Comparison of ENCODE assay signal across 8 mouse cellular contexts in the genomic region with DNA sequence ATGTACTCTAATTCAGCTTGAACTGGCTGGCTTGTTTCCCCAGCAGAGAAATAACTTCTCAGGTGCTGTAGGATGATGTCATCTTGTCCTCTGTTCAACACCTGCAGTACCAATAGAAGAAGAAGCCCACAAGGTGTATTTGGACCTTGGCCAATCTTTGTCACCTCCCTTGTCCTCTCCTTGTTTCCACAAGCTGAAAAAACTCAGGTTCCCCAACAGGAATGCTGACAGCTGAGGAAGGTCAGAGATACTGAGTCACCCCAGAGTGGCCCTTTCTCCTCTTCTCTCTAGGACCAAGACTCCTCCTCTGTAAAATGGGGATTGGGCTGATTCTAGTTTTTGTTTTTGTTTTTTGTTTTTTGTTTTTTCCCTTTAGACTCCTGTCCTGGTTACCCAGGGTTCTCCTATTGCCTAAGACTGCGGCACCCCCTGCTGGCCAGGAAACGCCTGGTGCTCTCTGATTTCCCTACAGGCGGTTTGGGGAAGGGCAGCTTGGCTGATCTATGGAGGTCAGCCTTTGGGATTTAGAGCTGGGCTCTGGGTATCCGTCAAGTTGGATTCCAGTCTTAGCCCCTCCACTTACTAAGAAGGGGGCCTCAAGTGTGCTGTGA. TPM values are rescaled to one million over a fixed set of nuclear protein-coding genes. Genes with fewer than 3 reads are reported as not detected.
DNase-seq lines count a peak whose midpoint lies in the region; ATAC-seq lines count a peak whose summit lies in the region.

No protein-coding gene starts in this region.

- H3K36me3 ChIP-seq in forebrain, embryonic 16.5 days (ENCODE audit: control insufficient read depth, insufficient read depth) = no peaks in the 10 kb centered on the region
- H3K36me3 ChIP-seq in hindbrain, embryonic 14.5 days (replicated peaks; ENCODE audit: control insufficient read depth, insufficient read depth) = no peaks in the 10 kb centered on the region

- no peak overlapping the region for H3K4me2 ChIP-seq in forebrain, embryonic 16.5 days (ENCODE audit: low read length)
- H3K4me2 ChIP-seq in hindbrain, embryonic 14.5 days (replicated peaks) = no peak overlapping the region

- H3K9ac ChIP-seq in forebrain, embryonic 16.5 days (replicated peaks; ENCODE audit: low read depth, low read length) = no peak overlapping the region
- no peak overlapping the region for H3K9ac ChIP-seq in hindbrain, embryonic 14.5 days

- DNase-seq in MN1 (ENCODE audit: low spot score) = peak; percentile 92
- DNase-seq in cerebellum, adult 11 months = peak; percentile 63
- peak; percentile 78 for DNase-seq in hindbrain, embryonic 14.5 days (ENCODE audit: low spot score)
- peak; percentile 70 to 90 for DNase-seq in layer of hippocampus, postnatal 25 days (ENCODE audit: extremely low spot score in 1 of 2, low spot score in 1 of 2)
- peak; percentile 94 for DNase-seq in lung, postnatal 36 days
- DNase-seq in right cerebral cortex, postnatal 14 days = peak; percentile 90
- DNase-seq in urinary bladder, postnatal 25 days (ENCODE audit: low spot score) = peak; percentile 84

- peak; percentile 65 for ATAC-seq in forebrain, embryonic 16.5 days
- no peak; the same call in 1 of the 2 replicates for ATAC-seq in hindbrain, embryonic 14.5 days (ENCODE audit: low FRiP score)

- H3K27ac ChIP-seq in forebrain, embryonic 16.5 days (ENCODE audit: low read length) = no peak overlapping the region
- no peak overlapping the region for H3K27ac ChIP-seq in hindbrain, embryonic 14.5 days

- no peak overlapping the region for H3K4me3 ChIP-seq in forebrain, embryonic 16.5 days (replicated peaks; ENCODE audit: low read length)
- H3K4me3 ChIP-seq in hindbrain, embryonic 14.5 days (replicated peaks; ENCODE audit: low read length) = no peak overlapping the region

- H3K4me1 ChIP-seq in forebrain, embryonic 16.5 days (replicated peaks; ENCODE audit: control insufficient read depth, insufficient read depth, low read length) = no peaks in the 10 kb centered on the region
- H3K4me1 ChIP-seq in hindbrain, embryonic 14.5 days (replicated peaks; ENCODE audit: control insufficient read depth, insufficient read depth, low read length) = no peaks in the 10 kb centered on the region

- no peaks in the 10 kb centered on the region for H3K9me3 ChIP-seq in forebrain, embryonic 16.5 days (ENCODE audit: control insufficient read depth, low read length)
- no peaks in the 10 kb centered on the region for H3K9me3 ChIP-seq in hindbrain, embryonic 14.5 days (ENCODE audit: control insufficient read depth, low read length)

- 4% methylated on average over 4 of the region's 4 CpGs for WGBS in forebrain, embryonic 16.5 days
- WGBS in hindbrain, embryonic 14.5 days = 4% methylated on average over 4 of the region's 4 CpGs

- H3K27me3 ChIP-seq in forebrain, embryonic 16.5 days (replicated peaks; ENCODE audit: control insufficient read depth, insufficient read depth, low read length) = no peaks in the 10 kb centered on the region
- H3K27me3 ChIP-seq in hindbrain, embryonic 14.5 days (ENCODE audit: control insufficient read depth, insufficient read depth, low read length) = no peaks in the 10 kb centered on the region

RNA-seq across cellular contexts. Expression of a gene that starts 26.4 kb away (rescaled TPM):
- polyA plus RNA-seq in forebrain, embryonic 16.5 days (2015; fragmentation: Nextera tagmentation; extraction: Ambion mirVana) = 171 and 175 TPM in 2 replicates
- polyA plus RNA-seq in hindbrain, embryonic 14.5 days (2014; fragmentation: Nextera tagmentation; extraction: Ambion mirVana) = 147 and 158 TPM in 2 replicates
- 100 to 1,000 TPM; 166 to 177 TPM for total RNA-seq in layer of hippocampus, postnatal 25 days (2021)

RNA-seq across cellular contexts. Expression of a gene that starts 31.7 kb away (rescaled TPM):
- polyA plus RNA-seq in forebrain, embryonic 16.5 days (2015; fragmentation: Nextera tagmentation; extraction: Ambion mirVana) = 39.6 and 48.1 TPM in 2 replicates
- 23.9 and 27.2 TPM in 2 replicates for polyA plus RNA-seq in hindbrain, embryonic 14.5 days (2014; fragmentation: Nextera tagmentation; extraction: Ambion mirVana)
- total RNA-seq in layer of hippocampus, postnatal 25 days (2021) = 10 to 100 TPM; 15.3 to 19.8 TPM
